Mouse (Mus musculus) B cell, adult 62 days (primary cell): ENCODE measurements around the gene Tmem44. TPM values are rescaled to one million over a fixed set of nuclear protein-coding genes. Genes with fewer than 3 reads are reported as not detected.

Experiments
- total RNA-seq: library from RNA; stranded (reverse); gene quantifications from 4 replicates; pipeline ENCODE4 v1.2.4, GENCODE M21; 2023

Tmem44 gene
- total RNA-seq, result 0.18 to 1.5 TPM in 2 of 4 replicates, not detected in the others

DNA sequence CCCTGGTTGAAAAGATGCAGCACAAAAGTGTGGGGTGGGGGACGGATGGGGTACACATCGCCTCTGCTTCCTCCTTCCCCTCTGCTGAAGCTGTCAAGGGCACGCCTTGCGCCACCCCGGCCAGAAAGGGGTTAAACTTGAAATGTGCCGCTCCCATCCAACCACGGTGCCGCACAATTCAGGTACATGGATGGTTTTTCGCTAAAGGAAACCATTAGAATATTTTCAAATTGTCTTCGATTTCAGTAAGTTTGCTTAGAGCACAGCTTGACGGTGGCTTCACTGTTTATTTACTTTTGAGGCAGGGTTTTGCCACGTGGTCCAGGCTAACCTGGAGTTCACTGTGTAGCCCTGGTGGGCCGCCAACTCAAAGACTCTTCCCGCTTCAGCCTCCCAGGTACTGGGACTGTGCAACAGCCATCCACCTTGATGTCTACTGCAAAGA, at the start of gene Tmem44:
Tmem44 (minus strand) TSS at position 95 of the 445 bp plus-strand sequence.

DNA sequence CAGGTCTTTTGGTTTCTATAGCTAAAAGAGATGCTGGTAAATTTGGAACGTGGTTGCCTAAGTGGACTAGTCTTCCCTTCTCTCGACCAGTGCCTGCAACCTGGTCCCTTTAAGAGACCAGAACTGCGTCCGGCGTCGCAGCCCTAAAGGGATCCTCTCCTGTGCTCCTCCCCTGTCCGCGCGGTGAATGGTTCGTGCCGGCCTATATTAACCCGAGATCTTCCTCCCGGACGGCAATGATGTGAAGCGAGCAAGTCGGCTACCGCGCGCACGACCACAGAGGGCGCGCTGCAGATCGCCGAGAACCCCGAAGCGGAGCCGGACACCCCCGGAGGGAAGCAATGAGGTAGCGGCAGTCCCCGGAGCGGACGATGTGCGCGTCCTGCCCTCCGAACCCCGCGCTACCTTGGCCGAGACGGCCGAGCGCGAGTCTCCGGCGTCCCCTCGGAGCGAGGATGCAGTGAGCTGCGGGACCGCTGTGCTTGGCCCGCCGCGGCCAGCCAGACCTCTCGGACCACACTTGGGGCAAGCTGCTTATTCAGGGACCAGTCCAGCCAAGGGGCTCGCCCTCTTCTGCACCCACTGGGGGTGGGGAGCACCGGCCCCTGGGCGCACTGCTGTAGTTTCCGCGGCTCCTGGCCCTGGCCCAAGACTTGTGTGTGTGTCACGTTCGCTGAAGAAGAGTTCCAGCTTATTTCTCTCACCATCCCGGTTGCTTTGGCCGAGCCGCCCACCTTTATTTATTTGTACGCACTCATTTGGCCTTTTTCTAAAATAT, 49.0 kb upstream of the Tmem44 start, which contains the start of gene Fam43a:
Fam43a (plus strand) TSS at position 233 of the 778 bp plus-strand sequence.

DNA sequence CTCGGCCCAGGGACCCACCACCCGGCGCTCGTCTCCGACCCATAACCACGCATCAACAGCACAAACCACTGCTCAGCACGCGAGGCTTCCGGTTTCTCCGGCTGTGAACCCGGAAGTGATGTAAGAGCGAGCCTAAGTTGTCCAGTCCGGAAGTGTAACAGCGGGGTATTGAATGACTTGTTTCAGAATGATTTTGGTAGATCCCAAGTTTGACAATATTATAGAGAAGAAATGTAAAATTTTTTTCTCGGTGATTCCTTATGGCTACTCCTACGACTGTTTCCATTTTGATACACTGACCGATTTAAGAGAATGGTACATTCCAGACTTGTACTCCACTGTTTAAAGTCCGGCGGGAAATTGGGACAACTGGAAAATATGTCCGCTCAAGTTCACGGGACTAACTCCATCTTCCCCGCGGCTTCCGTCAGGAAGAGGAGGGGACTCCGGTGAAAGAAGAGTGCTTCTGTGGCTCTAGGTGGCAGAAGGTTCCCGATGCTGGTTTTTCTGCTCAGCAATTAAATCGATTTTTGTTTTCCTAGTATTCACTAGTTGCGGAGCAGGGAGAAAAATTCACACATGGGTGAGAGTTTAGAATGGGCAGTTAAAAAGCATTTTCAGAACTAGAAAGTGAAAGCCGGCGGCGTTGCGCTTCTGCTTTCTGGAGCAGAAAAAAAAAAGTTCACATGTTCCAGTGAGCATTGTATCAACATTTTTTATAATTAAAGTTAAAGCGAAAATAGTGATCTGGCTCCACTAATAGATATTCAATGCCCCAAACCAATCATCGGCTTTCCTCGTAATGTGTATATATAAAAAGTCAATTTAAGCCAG, 37.1 kb upstream of the Tmem44 start, which contains the start of gene Lsg1:
Lsg1 (minus strand) TSS at position 99 of the 834 bp plus-strand sequence.

Other genes with a start within 250 kb of the Tmem44 start
- gene Gp5, start 240.1 kb downstream of the Tmem44 start, total RNA-seq, result 0.35 to 0.91 TPM (median 0.83 TPM) in 4 replicates
- 78.3 to 97.6 TPM (median 85.8 TPM) in 4 replicates for gene Atp13a3, start 144.9 kb downstream of the Tmem44 start, total RNA-seq
- 82.7 to 100 TPM (median 88.9 TPM) in 4 replicates for gene Lsg1, start 36.8 kb upstream of the Tmem44 start, total RNA-seq
- 255 to 295 TPM (median 274 TPM) in 4 replicates for gene Fam43a, start 48.9 kb upstream of the Tmem44 start, total RNA-seq